Mouse (Mus musculus) adrenal gland, postnatal 4 days (tissue): ENCODE data around the gene Tmbim4. TPM values are rescaled to one million over a fixed set of nuclear protein-coding genes. Genes with fewer than 3 reads are reported as not detected.

Experiments used
- DNase-seq, 2 experiments: peaks; one replicate each; pipeline ENCODE4 v3.0.0; 2021 to 2022; ENCODE audit warnings: low spot score in 2 of 2, mixed read lengths in 2 of 2
- total RNA-seq, 2 experiments: library from RNA; stranded (reverse); gene quantifications; 2 replicates each; pipeline ENCODE4 v1.2.3; 2021

Gene Tmbim4
- total RNA-seq, 2 experiments from 2014 or later = 117 TPM

DNA sequence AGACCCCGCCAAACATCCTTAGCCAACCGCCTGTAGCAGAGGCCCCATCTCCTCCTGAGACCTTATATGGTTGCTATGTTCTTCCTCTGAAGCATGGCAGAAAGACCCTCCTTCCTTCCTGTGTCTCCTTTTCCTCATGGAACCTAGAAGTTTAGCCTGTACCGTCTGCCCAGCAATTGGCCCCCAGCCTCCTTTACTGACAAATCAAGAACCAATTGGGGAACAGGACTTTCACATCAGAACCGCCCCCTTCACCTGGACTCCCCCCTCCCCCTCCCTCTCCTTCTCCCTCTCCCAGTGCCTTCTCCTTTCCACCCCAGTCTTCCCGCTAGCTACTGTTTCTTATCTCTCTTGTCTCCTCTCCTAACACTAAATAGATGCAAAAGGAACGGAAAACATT, 38.1 kb downstream of the Tmbim4 start:
- DNase-seq = no peak

DNA sequence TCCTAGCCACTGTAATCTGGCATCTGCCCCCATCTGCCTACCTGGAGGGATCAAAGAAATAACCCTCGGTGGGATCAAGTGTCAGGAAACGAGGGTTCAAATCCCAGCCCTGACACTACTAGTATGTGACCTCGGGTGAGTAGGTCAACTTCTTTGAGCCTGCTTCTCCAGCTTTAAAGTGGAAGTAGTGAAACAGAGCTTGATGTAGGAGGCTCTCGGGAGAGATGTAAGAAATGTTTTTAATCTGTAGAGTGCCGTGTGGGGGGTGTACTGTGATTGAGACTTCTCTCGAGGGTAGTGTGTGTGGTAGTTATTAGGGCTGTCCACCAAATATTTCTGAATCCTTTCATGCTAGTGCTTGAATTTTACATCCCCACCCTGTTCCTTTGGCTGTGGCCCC, 41.0 kb downstream of the Tmbim4 start:
- no peak for DNase-seq

DNA sequence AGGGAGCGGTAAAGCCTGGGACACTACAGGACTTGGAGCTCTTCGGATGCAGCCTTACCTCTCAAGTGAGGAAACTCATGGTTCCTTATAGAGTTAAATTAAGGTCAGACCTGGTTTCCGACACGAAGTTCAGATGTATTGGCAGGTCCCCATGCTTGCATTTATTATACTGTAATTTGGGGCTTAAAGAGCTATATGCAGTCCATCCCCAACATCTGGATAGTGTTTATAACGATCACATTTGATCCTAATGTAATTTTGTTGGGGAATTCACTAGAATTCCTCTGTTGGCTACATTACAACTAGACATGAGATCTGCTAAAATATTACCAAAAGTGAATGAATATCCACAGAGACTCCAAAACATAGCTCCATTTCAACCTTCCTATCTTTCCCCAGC, 44.3 kb downstream of the Tmbim4 start:
- DNase-seq = no peak

DNA sequence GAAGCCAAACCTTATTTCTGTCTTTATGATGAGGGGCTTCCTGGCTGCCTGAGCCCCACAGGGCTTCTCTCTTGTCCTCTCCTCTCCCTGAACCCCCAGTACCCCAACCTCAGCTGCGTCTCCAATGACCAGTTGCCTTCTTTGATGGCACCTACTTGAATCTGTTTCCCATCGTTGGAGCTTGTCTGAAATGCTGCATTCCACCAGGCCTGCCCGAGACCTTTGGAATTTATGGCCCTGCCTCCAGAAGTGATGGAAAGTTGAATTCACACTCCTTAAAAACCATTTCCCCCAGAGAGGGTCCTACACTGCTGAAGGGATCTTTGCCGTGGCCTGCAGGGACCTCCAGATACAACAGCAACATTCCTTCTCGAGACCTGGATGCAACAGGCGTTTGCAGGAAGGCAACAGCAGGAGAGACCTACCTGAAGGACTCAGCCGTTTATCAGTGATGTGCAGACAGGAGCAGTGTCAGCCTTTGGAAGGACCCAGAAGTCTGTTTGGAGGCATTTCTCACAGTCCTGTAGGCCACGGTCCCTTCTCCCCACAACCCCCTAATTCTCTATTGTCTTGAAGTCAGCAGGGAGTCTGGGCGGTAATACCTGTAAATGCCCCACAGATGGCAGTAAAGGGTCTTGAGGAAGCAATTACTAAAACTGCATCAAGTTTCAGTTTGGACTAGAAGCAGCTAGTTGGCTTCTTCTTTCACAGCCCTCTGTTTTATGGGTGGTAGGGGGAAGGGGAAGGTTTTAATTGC, 45.8 kb downstream of the Tmbim4 start:
- DNase-seq = no peak

- DNase-seq = no peak
These were observed 49.7 kb downstream of the Tmbim4 start for GRCm38 (mm10) chr10:120250911-120251683.

DNA sequence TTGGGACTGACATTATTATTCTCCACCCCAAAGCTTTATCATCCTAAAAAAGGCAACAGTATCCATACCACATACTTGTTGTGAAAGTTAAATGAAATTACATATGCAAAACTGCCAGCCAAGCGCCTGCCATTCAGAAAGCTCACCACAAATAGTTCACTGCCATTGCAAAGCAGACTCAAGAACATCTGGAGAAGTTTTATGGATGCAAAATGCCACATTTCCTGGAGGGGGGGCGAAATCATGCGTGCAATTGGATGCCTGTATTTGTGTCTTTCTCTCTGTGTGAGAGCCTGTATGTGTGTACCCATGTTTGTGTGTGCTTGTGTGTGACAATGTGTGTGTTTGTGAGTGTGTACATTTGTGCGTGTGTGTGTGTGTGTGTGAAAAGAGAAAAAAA, 50.4 kb downstream of the Tmbim4 start:
- DNase-seq = no peak

- DNase-seq = no peak
These were observed 51.4 kb downstream of the Tmbim4 start for GRCm38 (mm10) chr10:120252800-120253199.

DNA sequence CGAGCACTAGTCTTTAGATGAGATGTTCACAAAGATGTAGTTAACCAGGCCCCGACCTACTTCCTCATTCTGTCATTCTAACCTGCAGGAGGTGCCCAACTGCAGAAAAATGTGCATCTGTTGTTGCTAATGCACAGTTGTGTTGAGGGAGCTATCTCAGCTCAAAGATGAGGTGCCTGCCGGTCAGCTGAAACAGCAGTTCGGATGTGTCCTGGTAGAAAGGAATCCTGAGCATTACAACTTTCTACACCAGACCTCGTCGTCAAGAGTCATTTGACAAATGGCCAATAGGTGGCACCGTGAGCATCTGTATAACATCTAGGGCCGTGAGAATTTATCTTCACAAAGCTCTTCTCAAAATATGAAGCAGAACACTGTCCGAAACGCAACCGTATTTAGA, 55.8 kb downstream of the Tmbim4 start:
- DNase-seq = no peak

DNA sequence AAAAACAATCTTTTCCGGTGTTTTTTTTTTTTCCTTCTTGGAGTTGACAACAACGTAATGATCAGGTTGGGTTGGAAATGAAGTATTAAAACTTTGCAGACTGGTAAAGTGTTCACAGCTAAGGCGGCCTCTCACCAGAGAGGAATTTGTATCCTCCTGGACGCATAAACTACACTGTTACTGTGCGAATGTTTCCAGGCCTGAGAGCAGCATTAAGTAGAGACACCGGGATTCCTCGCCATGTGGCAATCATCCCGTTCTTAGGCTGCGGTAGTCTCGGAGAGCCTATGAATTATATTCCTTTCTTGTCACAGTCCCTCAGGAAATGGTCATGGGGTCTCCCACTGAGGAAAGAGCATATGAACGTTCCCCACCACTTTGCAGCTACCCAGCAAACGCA, 66.4 kb downstream of the Tmbim4 start:
- DNase-seq = no peak

DNA sequence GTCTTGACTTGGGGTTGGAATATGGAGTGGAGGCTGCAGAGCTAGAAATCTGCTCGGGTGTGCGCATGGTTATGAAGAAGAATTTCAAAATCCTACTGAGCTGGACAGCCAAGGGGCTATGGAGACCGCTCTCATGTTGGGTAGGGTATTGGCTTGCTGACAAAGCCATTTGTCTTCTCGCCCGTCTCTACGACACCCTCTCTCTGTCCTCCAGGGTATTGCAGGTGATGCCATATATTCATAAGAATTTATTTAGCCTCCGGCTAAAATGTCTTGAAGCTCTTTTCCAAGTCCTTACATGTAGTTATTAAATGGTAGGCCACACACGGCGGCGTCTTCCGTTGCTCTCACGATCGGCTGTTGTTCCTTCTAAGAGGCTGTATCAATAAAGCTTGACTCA, 68.6 kb downstream of the Tmbim4 start:
- DNase-seq = no peak

DNA sequence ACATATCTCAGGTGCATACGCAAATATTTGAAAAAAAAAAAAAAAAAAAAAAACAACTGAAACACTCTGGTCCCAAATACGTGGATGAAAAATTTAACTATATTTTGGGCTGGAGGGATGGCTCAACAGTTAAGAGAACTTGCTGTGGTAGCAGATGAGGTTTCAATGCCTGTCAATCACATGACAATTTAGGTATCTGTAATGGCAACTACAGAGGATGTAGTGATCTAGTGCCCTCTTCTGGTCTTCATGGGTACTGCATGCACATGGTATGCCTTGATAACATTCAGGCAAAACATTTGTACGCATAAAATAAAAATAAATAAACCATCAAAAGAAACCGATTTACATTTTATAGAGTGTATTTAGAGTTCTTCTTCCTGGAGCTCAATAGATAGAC, 69.4 kb downstream of the Tmbim4 start:
- no peak for DNase-seq

DNA sequence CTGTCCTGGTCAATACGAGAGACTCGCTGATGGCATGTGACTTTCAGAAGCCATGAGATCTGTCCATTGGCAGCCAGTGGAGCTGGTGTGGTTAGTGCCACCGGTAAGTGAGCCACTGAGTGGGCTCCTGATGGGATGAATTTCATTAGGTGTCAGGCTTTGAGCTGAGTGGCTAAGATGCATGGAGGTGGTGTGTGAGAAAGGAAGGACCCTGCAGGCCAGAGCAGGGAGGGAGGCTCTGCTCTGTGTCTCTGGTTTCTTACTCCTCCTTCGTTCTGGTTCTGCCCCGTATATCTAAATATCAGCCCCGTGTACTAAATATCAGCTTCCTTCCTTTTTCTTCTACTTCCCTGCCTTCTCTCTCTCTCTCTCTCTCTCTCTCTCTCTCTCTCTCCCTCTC, 69.9 kb downstream of the Tmbim4 start:
- DNase-seq = no peak

DNA sequence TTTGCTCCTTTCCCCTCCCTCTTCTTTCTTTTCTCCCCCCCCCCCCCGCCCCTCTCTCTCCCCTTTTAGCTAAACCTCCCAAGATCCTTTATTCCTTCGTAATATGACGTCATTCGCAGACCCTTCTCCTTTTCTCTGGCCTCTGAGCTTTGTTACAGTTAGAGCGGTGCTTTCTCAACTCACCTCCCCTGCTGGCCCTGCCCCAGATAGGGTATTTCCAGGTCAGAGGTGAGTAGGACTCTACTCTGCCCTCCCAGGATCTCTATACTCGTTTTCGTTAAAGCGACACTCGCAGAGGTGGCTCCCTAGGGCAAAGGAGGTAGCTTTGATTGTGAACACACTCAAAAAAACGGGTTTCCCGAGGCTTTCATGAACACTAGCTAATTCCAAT, 70.5 kb downstream of the Tmbim4 start:
- no peak for DNase-seq

DNA sequence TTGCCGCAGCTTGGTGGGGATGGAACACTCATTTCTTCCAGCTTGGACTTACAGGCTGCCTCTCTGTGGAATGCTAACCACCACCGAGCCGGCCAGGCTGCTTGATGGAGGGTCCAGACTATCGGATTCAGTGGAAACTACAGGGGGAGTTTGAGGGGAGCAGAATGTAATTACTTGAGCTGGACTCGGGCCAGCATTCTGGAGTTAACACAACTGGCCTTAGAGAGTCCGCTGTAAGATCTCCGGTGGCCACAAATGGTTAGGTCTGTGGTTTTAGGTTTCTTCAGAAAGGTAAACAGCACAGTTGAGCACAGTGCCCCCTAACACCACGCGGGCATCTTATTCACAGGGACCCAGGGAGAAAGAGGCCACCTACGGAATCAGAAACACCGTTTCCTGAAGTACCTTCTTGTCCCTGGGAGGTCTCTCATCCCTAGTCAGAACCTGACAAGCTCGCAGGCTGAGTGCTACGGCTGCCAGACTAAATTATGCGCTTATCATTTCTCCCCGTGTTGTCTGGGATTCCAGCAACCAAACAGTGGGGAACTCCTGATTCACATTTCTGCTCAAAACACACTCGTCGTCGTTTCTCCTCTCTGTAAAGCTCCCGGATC, 71.0 kb downstream of the Tmbim4 start:
- no peak for DNase-seq

DNA sequence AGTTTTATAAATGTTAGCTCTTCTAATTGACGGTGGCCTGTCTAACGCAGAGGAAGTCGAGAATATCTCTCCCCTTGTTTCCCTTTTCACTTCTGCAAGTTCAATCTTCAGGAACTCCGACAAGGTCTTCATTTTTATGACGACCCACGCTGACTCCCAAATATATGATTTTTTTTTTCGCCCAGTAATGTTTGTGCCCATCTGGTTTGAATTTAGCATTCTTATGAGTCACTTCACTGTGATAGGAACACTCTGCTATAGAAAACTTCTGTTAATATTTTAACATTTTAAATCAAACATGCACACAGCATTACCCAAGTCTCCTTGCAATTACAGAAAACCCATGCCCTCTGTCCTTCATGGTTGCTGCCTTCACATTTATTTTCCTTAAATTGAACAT, 71.9 kb downstream of the Tmbim4 start:
- DNase-seq = no peak

Other genes with a start within 250 kb of the Tmbim4 start
- gene Helb, start 88.6 kb upstream of the Tmbim4 start, total RNA-seq = 10 to 100 TPM; 10.6 to 12.9 TPM
- 1 to 10 TPM; 2.0 to 2.2 TPM for gene Irak3, start 540 bp downstream of the Tmbim4 start, total RNA-seq
- 10 to 100 TPM; 22.6 to 22.9 TPM for gene Llph, start 25.5 kb downstream of the Tmbim4 start, total RNA-seq